Mouse (Mus musculus) liver, embryonic 14.5 days (tissue): ENCODE data around the gene Efna3.

Source experiments
- CTCF ChIP-seq: IDR thresholded peaks from 2 replicates; pipeline ENCODE4 v1.5.1; 2016; ENCODE audit warnings: antibody characterized with exemption, low read depth, control low read depth
- EP300 ChIP-seq: IDR thresholded peaks from 2 replicates; pipeline ENCODE4 v1.6.1; 2016; ENCODE audit warnings: antibody characterized with exemption, low read depth

- TF ChIP-seq CTCF (no peak), EP300 (no peak)
These were observed 25.2 kb upstream of the Efna3 start for GRCm38 (mm10) chr3:89347916-89348315.
